Mouse (Mus musculus): ENCODE results near the gene Inhbb.

Inhbb gene

GRCm38 (mm10) chr1:119420189-119420983, 1.7 kb downstream of the Inhbb start:
- DNase-seq (ENCODE audit: low spot score in 2 of 2): no peak

GRCm38 (mm10) chr1:119419151-119420105, 2.6 kb downstream of the Inhbb start:
- DNase-seq (ENCODE audit: low spot score in 2 of 2): no peak

- no peak for DNase-seq (ENCODE audit: low spot score in 2 of 2)
Observed at GRCm38 (mm10) chr1:119417991-119418390, 4.1 kb downstream of the Inhbb start.

- DNase-seq (ENCODE audit: low spot score in 2 of 2): no peak
Observed at GRCm38 (mm10) chr1:119417542-119417941, 4.5 kb downstream of the Inhbb start.

- no peak for DNase-seq (ENCODE audit: low spot score in 2 of 2)
Observed at GRCm38 (mm10) chr1:119416610-119417009, 5.4 kb downstream of the Inhbb start.

- no peak for DNase-seq (ENCODE audit: low spot score in 2 of 2)
Observed at GRCm38 (mm10) chr1:119416177-119416576, 5.9 kb downstream of the Inhbb start.

GRCm38 (mm10) chr1:119415151-119415550, 6.9 kb downstream of the Inhbb start:
- DNase-seq (ENCODE audit: low spot score in 2 of 2): no peak

- no peak for DNase-seq (ENCODE audit: low spot score in 2 of 2)
Observed at GRCm38 (mm10) chr1:119410661-119411060, 11.4 kb downstream of the Inhbb start.

GRCm38 (mm10) chr1:119409599-119410168, 12.4 kb downstream of the Inhbb start:
- no peak for DNase-seq (ENCODE audit: low spot score in 2 of 2)

GRCm38 (mm10) chr1:119409106-119409505, 12.9 kb downstream of the Inhbb start:
- peak; percentile 59 to 64 for DNase-seq (ENCODE audit: low spot score in 2 of 2)

GRCm38 (mm10) chr1:119407691-119408315, 14.2 kb downstream of the Inhbb start:
- DNase-seq (ENCODE audit: low spot score in 2 of 2): no peak

- DNase-seq (ENCODE audit: low spot score in 2 of 2): no peak
Observed at GRCm38 (mm10) chr1:119404798-119405197, 17.2 kb downstream of the Inhbb start.

GRCm38 (mm10) chr1:119404341-119404740, 17.7 kb downstream of the Inhbb start:
- no peak for DNase-seq (ENCODE audit: low spot score in 2 of 2)

- no peak for DNase-seq (ENCODE audit: low spot score in 2 of 2)
Observed at GRCm38 (mm10) chr1:119401249-119401648, 20.8 kb downstream of the Inhbb start.

GRCm38 (mm10) chr1:119398640-119399039, 23.4 kb downstream of the Inhbb start:
- DNase-seq (ENCODE audit: low spot score in 2 of 2): no peak

GRCm38 (mm10) chr1:119397839-119398238, 24.2 kb downstream of the Inhbb start:
- DNase-seq (ENCODE audit: low spot score in 2 of 2): no peak

GRCm38 (mm10) chr1:119391311-119391710, 30.7 kb downstream of the Inhbb start:
- DNase-seq (ENCODE audit: low spot score in 2 of 2): no peak

- no peak for DNase-seq (ENCODE audit: low spot score in 2 of 2)
Observed at GRCm38 (mm10) chr1:119390676-119391075, 31.4 kb downstream of the Inhbb start.

- DNase-seq (ENCODE audit: low spot score in 2 of 2): no peak
Observed at GRCm38 (mm10) chr1:119389771-119390500, 32.1 kb downstream of the Inhbb start.

- no peak for DNase-seq (ENCODE audit: low spot score in 2 of 2)
Observed at GRCm38 (mm10) chr1:119388664-119389396, 33.2 kb downstream of the Inhbb start.

Data from urinary bladder, postnatal 36 days (tissue).